Mouse (Mus musculus) myocyte (in vitro differentiated cells): ENCODE results near the gene Nubpl. TPM values are rescaled to one million over a fixed set of nuclear protein-coding genes. Genes with fewer than 3 reads are reported as not detected.

Experiments
- H3K27me3 ChIP-seq: one replicate; pipeline ENCODE4 v1.6.1; 2011; ENCODE audit not compliant: control insufficient read depth, insufficient read depth, insufficient read length
- H3K36me3 ChIP-seq: one replicate; pipeline ENCODE4 v1.6.1; 2011; ENCODE audit not compliant: control insufficient read depth, insufficient read depth
- H3K4me2 ChIP-seq: one replicate; pipeline ENCODE4 v1.6.1; 2011; ENCODE audit warnings: low read depth, control low read depth
- H3K4me3 ChIP-seq: one replicate; pipeline ENCODE4 v1.5.1; 2011; ENCODE audit warnings: mild to moderate bottlenecking, control low read depth, moderate library complexity
- H3K79me2 ChIP-seq: one replicate; pipeline ENCODE4 v1.6.1; 2011; ENCODE audit not compliant: control insufficient read depth, insufficient read depth
- H3ac ChIP-seq: one replicate; pipeline ENCODE4 v1.6.1; 2011; ENCODE audit not compliant: control insufficient read depth, insufficient read length
- CEBPB ChIP-seq: IDR thresholded peaks from 2 replicates; pipeline ENCODE4 v1.6.1; 2011; ENCODE audit warnings: mild to moderate bottlenecking, moderate library complexity; ENCODE audit not compliant: poor library complexity, insufficient read depth, severe bottlenecking
- E2F4 ChIP-seq: IDR thresholded peaks from one replicate; pipeline ENCODE4 v1.6.1; 2011; ENCODE audit warnings: mild to moderate bottlenecking, control low read depth, moderate library complexity; ENCODE audit not compliant: insufficient read depth
- MAX ChIP-seq: IDR thresholded peaks from one replicate; pipeline ENCODE4 v1.6.1; 2011; ENCODE audit warnings: low read depth, mild to moderate bottlenecking, control low read depth
- MYOD1 ChIP-seq, 3 experiments: IDR thresholded peaks; one replicate each; pipeline ENCODE4 v1.6.1; 2011; ENCODE audit warnings: control low read depth in 2 of 3, low read depth in 2 of 3, mild to moderate bottlenecking in 2 of 3, moderate library complexity in 1 of 3; ENCODE audit not compliant: insufficient read length in 2 of 3, control insufficient read depth in 1 of 3
- MYOG ChIP-seq, 3 experiments: IDR thresholded peaks; one replicate each; pipeline ENCODE4 v1.6.1; 2011; ENCODE audit warnings: control low read depth in 2 of 3, low read depth in 2 of 3, mild to moderate bottlenecking in 2 of 3; ENCODE audit not compliant: insufficient read length in 2 of 3, control insufficient read depth in 1 of 3, insufficient read depth in 1 of 3
- POLR2A ChIP-seq: IDR thresholded peaks from one replicate; pipeline ENCODE4 v1.6.1; 2011; ENCODE audit warnings: low read depth, mild to moderate bottlenecking, control low read depth, moderate library complexity; ENCODE audit not compliant: insufficient read length
- POLR2AphosphoS2 ChIP-seq: IDR thresholded peaks from one replicate; pipeline ENCODE4 v1.6.1; 2011; ENCODE audit warnings: low read depth, control low read depth; ENCODE audit not compliant: insufficient read length
- REST ChIP-seq: IDR thresholded peaks from one replicate; pipeline ENCODE4 v1.6.1; 2011; ENCODE audit warnings: mild to moderate bottlenecking, control low read depth, moderate library complexity; ENCODE audit not compliant: insufficient read depth, insufficient read length
- SRF ChIP-seq: IDR thresholded peaks from one replicate; pipeline ENCODE4 v1.6.1; 2011; ENCODE audit warnings: low read depth; ENCODE audit not compliant: control insufficient read depth, insufficient read length
- TCF12 ChIP-seq: IDR thresholded peaks from one replicate; pipeline ENCODE4 v1.6.1; 2011; ENCODE audit warnings: mild to moderate bottlenecking, control low read depth; ENCODE audit not compliant: poor library complexity, insufficient read depth, severe bottlenecking
- TCF3 ChIP-seq: IDR thresholded peaks from one replicate; pipeline ENCODE4 v1.6.1; 2011; ENCODE audit warnings: low read depth, control low read depth; ENCODE audit not compliant: insufficient read length
- USF1 ChIP-seq: IDR thresholded peaks from one replicate; pipeline ENCODE4 v1.6.1; 2011; ENCODE audit warnings: low read depth, mild to moderate bottlenecking, control low read depth, moderate library complexity
- polyA plus RNA-seq: library from polyadenylated mRNA; unstranded; fragments of >200 nt; fragmentation: generic; extraction: Trizol; gene quantifications from one replicate; pipeline ENCODE4 v1.2.1, GENCODE M21; 2012; ENCODE audit warnings: missing spikeins

Nubpl gene
- polyA plus RNA-seq, 1 experiment, result 6.6 TPM

GRCm38 (mm10) chr12:52298683-52299082 lies 201.1 kb downstream of the Nubpl start:
- no peaks in the 10 kb centered on the region for H3K36me3 ChIP-seq
- no peak overlapping the region for H3K4me3 ChIP-seq
- H3K27me3 ChIP-seq, result no peaks in the 10 kb centered on the region
- H3ac ChIP-seq, result no peak overlapping the region
- no peak overlapping the region for H3K4me2 ChIP-seq
- TF ChIP-seq SRF, result no peak
- no peaks in the 10 kb centered on the region for H3K79me2 ChIP-seq

- Histone ChIP-seq H3K4me2 (no peak overlapping the region), H3K4me3 (no peak overlapping the region), H3K36me3 (no peaks in the 10 kb centered on the region), H3K27me3 (no peaks in the 10 kb centered on the region), H3ac (no peak overlapping the region), H3K79me2 (no peaks in the 10 kb centered on the region)
- no peak for TF ChIP-seq MYOD1 (IDR thresholded peaks at IDR 0.05; ENCODE audit: control insufficient read depth in 1 of 3, insufficient read length in 2 of 3, low read depth in 2 of 3)
Measured at GRCm38 (mm10) chr12:52302961-52303360, 205.4 kb downstream of the Nubpl start.

GRCm38 (mm10) chr12:52306348-52306747 lies 208.8 kb downstream of the Nubpl start:
- TF ChIP-seq SRF, result no peak
- no peak for TF ChIP-seq E2F4
- no peak for TF ChIP-seq MAX
- no peak for TF ChIP-seq MYOG (IDR thresholded peaks at IDR 0.05; ENCODE audit: control insufficient read depth in 1 of 3, insufficient read depth in 1 of 3, insufficient read length in 2 of 3, low read depth in 2 of 3)
- no peak for TF ChIP-seq CEBPB
- TF ChIP-seq TCF3, result no peak
- TF ChIP-seq POLR2AphosphoS2, result no peak
- no peak for TF ChIP-seq TCF12
- TF ChIP-seq USF1, result no peak
- TF ChIP-seq REST, result no peak
- TF ChIP-seq MYOD1 (IDR thresholded peaks at IDR 0.05; ENCODE audit: control insufficient read depth in 1 of 3, insufficient read length in 2 of 3, low read depth in 2 of 3), result no peak
- no peak for TF ChIP-seq POLR2A
- Histone ChIP-seq H3K79me2 (no peaks in the 10 kb centered on the region), H3K4me2 (no peak overlapping the region), H3K4me3 (no peak overlapping the region), H3ac (no peak overlapping the region), H3K27me3 (no peaks in the 10 kb centered on the region), H3K36me3 (no peaks in the 10 kb centered on the region)

GRCm38 (mm10) chr12:52307331-52307982 lies 209.9 kb downstream of the Nubpl start:
- Histone ChIP-seq H3ac (no peak overlapping the region), H3K36me3 (no peaks in the 10 kb centered on the region), H3K79me2 (no peaks in the 10 kb centered on the region), H3K4me3 (no peak overlapping the region), H3K27me3 (no peaks in the 10 kb centered on the region), H3K4me2 (no peak overlapping the region)
- no peak for TF ChIP-seq USF1
- TF ChIP-seq POLR2A, result no peak
- TF ChIP-seq POLR2AphosphoS2, result no peak
- TF ChIP-seq SRF, result no peak
- TF ChIP-seq TCF12, result no peak
- TF ChIP-seq E2F4, result no peak
- TF ChIP-seq REST, result no peak
- TF ChIP-seq CEBPB, result no peak
- no peak for TF ChIP-seq MYOD1 (IDR thresholded peaks at IDR 0.05; ENCODE audit: control insufficient read depth in 1 of 3, insufficient read length in 2 of 3, low read depth in 2 of 3)
- no peak for TF ChIP-seq MYOG (IDR thresholded peaks at IDR 0.05; ENCODE audit: control insufficient read depth in 1 of 3, insufficient read depth in 1 of 3, insufficient read length in 2 of 3, low read depth in 2 of 3)
- no peak for TF ChIP-seq TCF3
- TF ChIP-seq MAX, result no peak

- no peak for TF ChIP-seq CEBPB
- Histone ChIP-seq H3K4me2 (no peak overlapping the region), H3K27me3 (no peaks in the 10 kb centered on the region), H3K36me3 (no peaks in the 10 kb centered on the region), H3K79me2 (no peaks in the 10 kb centered on the region), H3K4me3 (no peak overlapping the region), H3ac (no peak overlapping the region)
Measured at GRCm38 (mm10) chr12:52308628-52309027, 211.1 kb downstream of the Nubpl start.

- H3K4me3 ChIP-seq, result no peak overlapping the region
- no peak overlapping the region for H3K4me2 ChIP-seq
- no peaks in the 10 kb centered on the region for H3K79me2 ChIP-seq
- TF ChIP-seq CEBPB (no peak), REST (no peak), TCF12 (no peak), POLR2AphosphoS2 (no peak), TCF3 (no peak), POLR2A (no peak), USF1 (no peak)
- no peaks in the 10 kb centered on the region for H3K36me3 ChIP-seq
- H3K27me3 ChIP-seq, result no peaks in the 10 kb centered on the region
- H3ac ChIP-seq, result no peak overlapping the region
Measured at GRCm38 (mm10) chr12:52314818-52315217, 217.3 kb downstream of the Nubpl start.
